Mouse (Mus musculus) naive thymus-derived CD4-positive, alpha-beta T cell, adult 2 months (primary cell): ENCODE data around the gene Stk25.
"Not testable (repeated sequence)": the region's sequence is repeated elsewhere in the genome, so short reads cannot be mapped to it uniquely, and the experiment has no call there.

Source experiments
- DNase-seq: peaks from one replicate; pipeline ENCODE4 v3.0.0-alpha.2; 2011; ENCODE audit warnings: low read depth

Gene Stk25

GRCm38 (mm10) chr1:93658559-93658958 is at the start of gene Stk25:
Gene Stk25, minus strand, starts transcription at chr1:93658659.
- not testable (repeated sequence) for DNase-seq

- no peak for DNase-seq
These were observed 46.9 kb upstream of the Stk25 start for GRCm38 (mm10) chr1:93705389-93705788.

GRCm38 (mm10) chr1:93704341-93704740 is 45.9 kb upstream of the Stk25 start:
- DNase-seq: no peak

DNA sequence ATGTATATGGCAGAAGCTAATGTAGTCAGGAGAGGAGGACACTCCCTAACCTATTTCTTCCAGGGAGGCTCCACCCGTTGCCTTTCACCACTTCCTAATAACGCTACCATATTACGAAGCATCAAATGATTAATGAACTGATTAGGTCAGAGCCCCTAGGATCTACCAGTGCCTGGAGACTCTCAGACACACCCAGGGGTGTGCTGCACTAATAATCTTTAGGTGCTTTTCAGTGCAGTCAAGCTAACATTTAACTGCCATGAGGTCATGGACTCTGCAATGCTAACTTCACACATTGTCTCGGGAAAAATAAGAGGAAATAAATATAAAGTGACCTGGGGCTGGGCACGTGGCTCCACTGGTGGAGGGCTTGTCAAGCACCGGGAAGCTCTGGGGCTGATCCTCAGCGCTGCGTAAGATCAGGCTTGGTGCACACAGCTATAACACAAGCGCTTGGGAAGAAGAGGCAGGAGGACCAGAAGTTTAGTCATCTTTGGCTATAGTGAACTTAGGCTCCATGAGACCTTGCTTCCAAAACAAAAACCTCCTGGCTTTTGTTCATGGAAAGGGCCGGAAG is 45.1 kb upstream of the Stk25 start:
- no peak for DNase-seq

DNA sequence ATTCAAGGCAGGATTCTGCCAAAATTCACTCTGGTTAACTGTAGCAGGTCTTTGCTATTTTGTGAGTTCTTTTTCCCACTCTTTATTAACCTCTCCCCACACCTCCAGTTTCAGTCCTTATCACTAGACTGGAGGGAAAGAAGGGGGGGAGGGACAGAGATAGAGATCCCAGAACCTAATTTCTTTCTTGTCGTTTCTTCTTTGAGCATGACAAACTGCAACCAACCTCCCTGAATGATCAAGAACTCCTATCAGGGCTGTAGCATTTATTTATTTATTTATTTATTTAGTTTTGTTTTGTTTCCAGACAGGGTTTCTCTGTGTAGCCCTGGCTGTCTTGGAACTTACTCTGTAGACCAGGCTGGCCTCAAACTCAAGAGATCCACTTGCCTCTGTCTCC is 43.6 kb upstream of the Stk25 start:
- no peak for DNase-seq

GRCm38 (mm10) chr1:93699159-93699558 is 40.7 kb upstream of the Stk25 start:
- no peak for DNase-seq

DNA sequence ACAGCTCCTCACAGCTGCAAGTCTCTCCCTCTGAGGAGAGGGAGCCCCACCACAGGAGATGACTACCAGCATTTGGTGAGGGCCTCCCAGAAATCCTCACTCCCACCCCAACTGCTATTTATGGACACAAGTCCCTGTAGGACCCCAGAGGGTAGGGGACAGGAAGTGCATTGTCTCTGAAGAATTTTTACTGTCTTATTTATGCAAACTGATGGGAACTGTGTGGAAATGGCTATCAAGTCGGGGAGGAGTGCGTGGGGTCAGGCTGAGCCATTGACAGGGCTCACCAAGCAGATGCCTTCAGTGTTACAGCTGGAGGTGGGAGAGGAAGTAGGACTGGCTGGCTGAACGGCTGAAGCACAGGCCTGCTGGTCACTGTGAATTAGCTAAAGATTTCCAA is 38.9 kb upstream of the Stk25 start:
- DNase-seq: no peak

GRCm38 (mm10) chr1:93694966-93695365 is 36.5 kb upstream of the Stk25 start:
- DNase-seq: no peak

DNA sequence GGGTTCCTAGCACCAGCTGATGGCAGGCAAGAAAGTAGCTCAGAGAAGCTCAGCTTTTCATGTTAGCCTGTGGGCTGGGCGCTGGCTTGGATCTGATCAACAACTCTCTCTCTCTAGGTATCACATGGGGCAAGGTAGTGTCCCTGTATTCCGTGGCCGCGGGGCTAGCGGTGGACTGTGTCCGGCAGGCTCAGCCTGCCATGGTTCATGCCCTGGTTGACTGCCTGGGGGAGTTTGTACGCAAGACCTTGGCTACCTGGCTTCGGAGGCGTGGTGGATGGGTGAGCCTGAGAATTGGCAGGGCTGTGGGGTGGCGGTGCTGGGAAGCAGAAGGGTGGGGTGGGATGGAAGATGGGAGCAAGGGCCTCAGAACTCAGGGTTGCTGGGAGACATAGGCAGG is 35.5 kb upstream of the Stk25 start:
- no peak for DNase-seq

GRCm38 (mm10) chr1:93693502-93693901 is 35.0 kb upstream of the Stk25 start:
- DNase-seq: no peak

- no peak for DNase-seq
These were observed 34.3 kb upstream of the Stk25 start for GRCm38 (mm10) chr1:93692773-93693172.

DNA sequence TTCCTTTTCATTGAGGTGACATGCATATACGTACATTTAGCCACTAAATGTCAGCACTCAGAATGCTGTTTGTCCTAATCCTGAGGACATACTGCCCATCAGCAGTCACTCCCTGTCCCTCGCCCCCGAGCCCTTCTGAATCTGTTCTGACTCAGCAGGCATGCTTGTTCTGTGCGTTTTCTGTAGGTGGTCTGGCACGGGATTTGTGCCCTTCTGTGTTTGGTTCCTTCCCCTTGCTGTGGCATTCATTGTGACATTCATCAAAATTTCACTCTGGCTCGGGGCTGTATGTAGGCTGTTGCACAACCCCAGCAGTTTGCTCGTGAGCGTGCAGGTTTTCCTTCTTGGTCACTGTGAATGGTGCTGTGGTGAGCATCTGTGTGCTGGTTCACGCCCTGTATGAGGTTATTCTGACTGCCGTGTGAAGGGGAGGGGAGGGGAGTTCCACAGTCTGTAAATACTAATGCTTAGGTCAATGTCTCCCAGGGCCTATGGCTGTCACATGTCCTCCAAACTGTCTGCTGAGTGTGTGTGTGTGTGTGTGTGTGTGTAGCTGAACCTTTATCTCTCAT is 33.4 kb upstream of the Stk25 start:
- no peak for DNase-seq

DNA sequence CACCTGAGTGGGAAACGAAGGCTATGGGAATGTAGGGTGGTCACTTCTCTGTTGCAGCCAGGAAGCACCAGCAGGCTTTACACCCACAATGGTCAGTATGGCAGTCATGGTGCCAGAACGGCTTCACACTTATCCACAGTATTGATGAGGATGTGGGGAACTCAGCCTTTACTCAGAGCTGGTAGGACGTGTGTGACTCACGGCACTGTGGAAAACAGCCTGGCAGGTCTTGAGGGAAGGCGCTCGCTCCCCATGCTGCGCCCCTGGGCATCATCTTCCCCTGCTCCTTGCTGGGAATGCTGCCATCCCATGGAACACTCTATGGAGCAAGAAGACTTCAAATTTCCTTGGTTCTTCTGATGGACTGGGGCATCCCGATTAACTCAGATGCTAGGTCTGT is 32.6 kb upstream of the Stk25 start:
- DNase-seq: no peak

DNA sequence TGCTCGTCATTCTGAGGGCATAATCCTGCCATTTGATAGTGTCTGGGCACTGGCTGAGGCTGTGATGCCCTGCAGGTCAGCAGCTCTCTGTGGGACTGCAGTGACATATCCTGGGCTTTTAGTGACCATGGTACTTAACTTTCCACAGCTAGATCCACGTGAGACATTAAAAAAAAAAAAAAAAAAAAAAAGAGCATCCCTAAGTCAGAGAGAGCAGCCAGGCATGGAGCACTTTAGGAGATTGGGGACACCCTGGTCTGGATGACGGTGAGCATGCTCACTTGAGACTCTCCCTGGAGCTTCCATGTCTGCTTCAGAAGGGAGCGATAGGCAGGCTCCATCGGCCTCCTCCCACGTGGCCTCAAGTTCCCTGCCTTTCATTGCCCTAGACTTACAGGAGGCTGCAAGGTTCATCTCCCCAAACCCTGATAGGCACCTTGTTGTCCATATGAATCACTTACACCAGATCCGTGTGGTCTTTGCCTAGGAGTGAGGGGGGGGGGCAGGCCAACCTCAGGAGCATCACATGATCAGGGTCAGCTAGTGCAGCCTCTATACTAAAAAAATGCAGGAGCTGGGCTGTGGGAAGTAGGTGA is 31.5 kb upstream of the Stk25 start:
- DNase-seq: no peak

- DNase-seq: no peak
These were observed 29.7 kb upstream of the Stk25 start for GRCm38 (mm10) chr1:93688154-93688553.

DNA sequence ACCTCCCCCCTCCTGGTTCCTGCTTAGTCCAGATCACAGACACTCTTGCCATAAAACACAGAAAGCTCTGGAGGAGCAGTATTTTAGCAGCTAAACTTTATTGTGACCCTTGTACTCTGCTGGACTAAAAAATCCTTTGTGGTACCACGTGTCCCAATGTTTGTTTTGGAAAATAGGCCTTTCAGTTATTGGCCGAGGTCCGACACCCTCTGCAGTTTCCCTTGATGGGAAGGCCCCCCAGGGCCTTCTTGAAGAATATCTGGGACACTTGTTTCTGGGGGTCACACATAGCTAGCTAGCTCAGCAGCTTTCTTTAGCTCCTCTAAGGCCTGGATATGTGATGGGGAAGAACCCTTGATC is 28.5 kb upstream of the Stk25 start:
- no peak for DNase-seq

DNA sequence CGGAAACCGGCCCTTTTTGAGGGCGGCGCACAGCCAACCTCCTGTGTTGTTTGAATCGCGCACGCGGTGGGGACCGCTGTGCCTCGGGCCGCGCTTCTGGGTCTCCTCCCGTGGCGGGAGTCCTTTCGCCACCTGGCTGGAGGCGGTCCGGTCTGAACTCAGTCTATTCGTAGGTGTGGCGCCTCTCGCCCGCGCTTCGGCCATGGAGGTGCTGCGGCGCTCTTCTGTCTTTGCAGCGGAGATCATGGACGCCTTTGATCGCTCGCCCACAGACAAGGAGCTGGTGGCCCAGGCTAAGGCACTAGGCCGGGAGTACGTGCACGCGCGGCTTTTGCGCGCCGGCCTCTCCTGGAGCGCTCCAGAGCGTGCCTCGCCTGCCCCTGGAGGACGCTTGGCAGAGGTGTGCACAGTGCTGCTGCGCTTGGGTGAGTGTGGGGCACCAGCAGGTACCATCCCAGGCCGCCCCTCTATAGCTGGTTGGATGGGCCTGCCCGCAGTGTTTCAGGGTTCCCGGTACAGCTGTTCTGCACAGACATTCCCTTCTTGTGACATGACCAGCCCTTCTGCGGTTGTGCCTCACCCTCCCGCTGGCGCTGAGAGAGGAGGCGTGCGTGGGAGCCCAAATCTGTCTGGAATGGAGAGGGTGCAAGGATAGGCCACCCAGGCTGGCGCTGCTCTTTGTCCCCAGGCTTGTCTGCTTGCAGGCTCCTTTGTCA is 27.9 kb upstream of the Stk25 start:
- no peak for DNase-seq

GRCm38 (mm10) chr1:93685401-93686244 is 27.2 kb upstream of the Stk25 start, which contains the start of gene Bok:
Gene Bok, plus strand, starts transcription at chr1:93685660.
- DNase-seq: no peak

- no peak for DNase-seq
These were observed 21.6 kb upstream of the Stk25 start for GRCm38 (mm10) chr1:93679889-93680568.

GRCm38 (mm10) chr1:93678386-93678785 is 19.9 kb upstream of the Stk25 start:
- DNase-seq: no peak

DNA sequence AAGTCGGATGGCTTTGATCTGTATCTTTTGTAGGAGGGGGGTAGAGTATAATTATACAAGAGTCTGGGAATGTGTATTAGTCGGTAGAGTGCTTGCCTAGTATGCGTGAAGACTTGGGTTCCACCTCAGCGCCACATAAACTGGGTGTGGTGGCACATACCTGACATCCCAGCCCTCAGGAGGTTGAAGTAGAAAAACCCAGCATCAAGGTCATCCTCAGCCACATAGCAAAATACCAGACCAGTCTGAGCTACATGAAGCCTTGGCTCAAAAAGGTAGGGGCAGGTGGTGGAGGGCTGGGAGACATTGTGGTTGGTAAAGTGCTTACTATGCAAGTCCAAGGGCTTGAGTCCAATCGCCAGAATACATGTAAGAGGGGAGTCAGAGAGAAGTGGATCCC is 14.2 kb upstream of the Stk25 start:
- no peak for DNase-seq

GRCm38 (mm10) chr1:93669941-93670340 is 11.5 kb upstream of the Stk25 start:
- no peak for DNase-seq
